Mouse (Mus musculus) E14TG2a.4 (cell line): Measurements from ENCODE around the gene Gpsm2.

Source experiments
- CTCF ChIP-seq: conservative IDR thresholded peaks from 2 replicates; pipeline ENCODE4 v1.5.1; 2014; ENCODE audit warnings: low read length
- POU5F1 ChIP-seq: IDR thresholded peaks from 2 replicates; pipeline ENCODE4 v1.6.1; 2014; ENCODE audit warnings: low read length, borderline replicate concordance

GRCm38 (mm10) chr3:108689979-108690378 is 32.1 kb downstream of the Gpsm2 start:
- no peak for TF ChIP-seq CTCF
- no peak for TF ChIP-seq POU5F1
